Mouse (Mus musculus): ENCODE measurements around the gene Kirrel3.

- no peak for TF ChIP-seq CTCF (IDR thresholded peaks at IDR 0.05)
- no peak for TF ChIP-seq EP300 (IDR thresholded peaks at IDR 0.05)
These were observed 249.3 kb downstream of the Kirrel3 start for GRCm38 (mm10) chr9:34734991-34735390.

All from lung, postnatal 0 days (tissue).